Mouse (Mus musculus) frontal cortex, adult 2 months (tissue): ENCODE data around the gene Tmem170b. TPM values are rescaled to one million over a fixed set of nuclear protein-coding genes. Genes with fewer than 3 reads are reported as not detected.
A peak's percentile ranks its signal among the peaks of the same experiment; 100 is the strongest.

Experiments
- DNase-seq, 2 experiments: peaks; one replicate each; pipeline ENCODE4 v3.0.0; 2022; ENCODE audit warnings: low spot score in 1 of 2; ENCODE audit errors: extremely low spot score in 1 of 2
- polyA plus RNA-seq: library from polyadenylated mRNA; depleted of rRNA; stranded (reverse); fragments of >200 nt; gene quantifications from 2 replicates; pipeline ENCODE4 v1.2.3, GENCODE M21; 2012

Tmem170b gene
- polyA plus RNA-seq, 1 experiment = 23.7 TPM

- DNase-seq = no peak
Observed at GRCm38 (mm10) chr13:41611046-41611445, 5.3 kb downstream of the Tmem170b start.

- no peak for DNase-seq
Observed at GRCm38 (mm10) chr13:41614539-41614938, 8.8 kb downstream of the Tmem170b start.

- DNase-seq = no peak
Observed at GRCm38 (mm10) chr13:41614982-41615381, 9.3 kb downstream of the Tmem170b start.

GRCm38 (mm10) chr13:41619470-41619869 is 13.8 kb downstream of the Tmem170b start:
- DNase-seq = no peak

- no peak for DNase-seq
Observed at GRCm38 (mm10) chr13:41620132-41620531, 14.4 kb downstream of the Tmem170b start.

GRCm38 (mm10) chr13:41624123-41624522 is 18.4 kb downstream of the Tmem170b start:
- DNase-seq = no peak

- DNase-seq = no peak
Observed at GRCm38 (mm10) chr13:41625248-41625647, 19.5 kb downstream of the Tmem170b start.

GRCm38 (mm10) chr13:41627277-41627916 is 21.7 kb downstream of the Tmem170b start:
- DNase-seq = no peak

- peak; percentile 49 to 87 for DNase-seq
Observed at GRCm38 (mm10) chr13:41634401-41634818, 28.7 kb downstream of the Tmem170b start.

GRCm38 (mm10) chr13:41638083-41638482 is 32.4 kb downstream of the Tmem170b start:
- no peak for DNase-seq

- DNase-seq = peak; percentile 38 to 89
Observed at GRCm38 (mm10) chr13:41642851-41643250, 37.1 kb downstream of the Tmem170b start.

- no peak for DNase-seq
Observed at GRCm38 (mm10) chr13:41643798-41644197, 38.1 kb downstream of the Tmem170b start.

GRCm38 (mm10) chr13:41644591-41645482 is 39.1 kb downstream of the Tmem170b start:
- DNase-seq = no peak

GRCm38 (mm10) chr13:41645483-41645859 is 39.8 kb downstream of the Tmem170b start:
- no peak for DNase-seq

- DNase-seq = no peak
Observed at GRCm38 (mm10) chr13:41647976-41648375, 42.3 kb downstream of the Tmem170b start.

GRCm38 (mm10) chr13:41650665-41651064 is 45.0 kb downstream of the Tmem170b start:
- no peak for DNase-seq

- DNase-seq = no peak
Observed at GRCm38 (mm10) chr13:41653791-41654190, 48.1 kb downstream of the Tmem170b start.

- DNase-seq = no peak
Observed at GRCm38 (mm10) chr13:41655576-41656090, 49.9 kb downstream of the Tmem170b start.

- DNase-seq = peak in 1 of 2 experiments; percentile 34
Observed at GRCm38 (mm10) chr13:41660052-41660793, 54.5 kb downstream of the Tmem170b start.

- DNase-seq = no peak
Observed at GRCm38 (mm10) chr13:41661116-41661515, 55.4 kb downstream of the Tmem170b start.
